Mouse (Mus musculus) MEL (cell line): Measurements from ENCODE around the gene Tmem59l.

Experiments used
- BHLHE40 ChIP-seq: IDR thresholded peaks from 2 replicates; pipeline ENCODE4 v1.6.1; 2012; ENCODE audit warnings: low read depth, mild to moderate bottlenecking, inconsistent platforms, low read length, improper control_type of control experiment, borderline replicate concordance
- CTCF ChIP-seq, 3 experiments: IDR thresholded peaks in 2 of 3; conservative IDR thresholded peaks in 1 of 3; 2 replicates each; pipeline ENCODE4 v1.5.1; 2011 to 2012; ENCODE audit warnings: low read length in 3 of 3, low read depth in 2 of 3, mild to moderate bottlenecking in 2 of 3, improper control_type of control experiment in 1 of 3, inconsistent platforms in 1 of 3, mixed read lengths in 1 of 3, moderate library complexity in 1 of 3; ENCODE audit not compliant: control insufficient read depth in 1 of 3, insufficient read depth in 1 of 3, poor library complexity in 1 of 3, severe bottlenecking in 1 of 3
- GATA1 ChIP-seq: IDR thresholded peaks from 2 replicates; pipeline ENCODE4 v1.6.1; 2011; ENCODE audit warnings: low read depth, low read length, improper control_type of control experiment
- MYB ChIP-seq: IDR thresholded peaks from 2 replicates; pipeline ENCODE4 v1.6.1; 2011; ENCODE audit warnings: mild to moderate bottlenecking, low read depth, low read length, improper control_type of control experiment
- POLR2A ChIP-seq, 2 experiments: IDR thresholded peaks; 2 replicates each; pipeline ENCODE4 v1.6.1; 2011 to 2012; ENCODE audit warnings: low read length in 2 of 2, mild to moderate bottlenecking in 2 of 2, control low read depth in 1 of 2, improper control_type of control experiment in 1 of 2, low read depth in 1 of 2, moderate library complexity in 1 of 2; ENCODE audit not compliant: control insufficient read depth in 1 of 2, insufficient read depth in 1 of 2, poor library complexity in 1 of 2
- POLR2AphosphoS2 ChIP-seq: IDR thresholded peaks from 2 replicates; pipeline ENCODE4 v1.6.1; 2011; ENCODE audit warnings: low read length, improper control_type of control experiment
- TAL1 ChIP-seq: IDR thresholded peaks from 2 replicates; pipeline ENCODE4 v1.6.1; 2012; ENCODE audit warnings: mild to moderate bottlenecking, inconsistent platforms, low read length, moderate library complexity, mixed read lengths
- UBTF ChIP-seq: IDR thresholded peaks from 2 replicates; pipeline ENCODE4 v1.6.1; 2012; ENCODE audit warnings: low read depth, mild to moderate bottlenecking, inconsistent platforms, low read length, improper control_type of control experiment, moderate library complexity, borderline replicate concordance; ENCODE audit not compliant: insufficient read depth
- ZMIZ1 ChIP-seq: IDR thresholded peaks from 2 replicates; pipeline ENCODE4 v1.6.1; 2012; ENCODE audit warnings: low read depth, mild to moderate bottlenecking, inconsistent platforms, low read length, improper control_type of control experiment, moderate library complexity

- no peak for TF ChIP-seq UBTF
- no peak for TF ChIP-seq POLR2AphosphoS2
- TF ChIP-seq GATA1 = no peak
- TF ChIP-seq MYB = no peak
- no peak for TF ChIP-seq CTCF (IDR thresholded peaks at IDR 0.05 in 2 of 3, conservative IDR thresholded peaks at IDR 0.05 in 1 of 3; ENCODE audit: control insufficient read depth in 1 of 3, insufficient read depth in 1 of 3, low read depth in 2 of 3, low read length in 3 of 3, poor library complexity in 1 of 3, severe bottlenecking in 1 of 3)
- no peak for TF ChIP-seq POLR2A (IDR thresholded peaks at IDR 0.05; ENCODE audit: control insufficient read depth in 1 of 2, insufficient read depth in 1 of 2, low read depth in 1 of 2, low read length in 2 of 2, poor library complexity in 1 of 2)
- TF ChIP-seq BHLHE40 = no peak
- TF ChIP-seq ZMIZ1 = no peak
- TF ChIP-seq TAL1 = no peak
These were observed 48.1 kb upstream of the Tmem59l start for GRCm38 (mm10) chr8:70535221-70535620.
